Mouse (Mus musculus) limb, embryonic 10.5 days (tissue): Measurements from ENCODE around the gene Prap1. TPM values are rescaled to one million over a fixed set of nuclear protein-coding genes. Genes with fewer than 3 reads are reported as not detected.

Experiments used
- polyA plus RNA-seq: library from polyadenylated mRNA; unstranded; fragments of >200 nt; fragmentation: Nextera tagmentation; extraction: Ambion mirVana; gene quantifications from 2 replicates; pipeline ENCODE4 v1.2.1, GENCODE M21; 2016

The Prap1 gene
- polyA plus RNA-seq, 1 experiment from 2014 or later = not detected

Other genes with a start within 250 kb of the Prap1 start
- not detected in 2 replicates for gene Kndc1, start 198.7 kb upstream of the Prap1 start, polyA plus RNA-seq
- gene Utf1, start 149.6 kb upstream of the Prap1 start, polyA plus RNA-seq = 0.38 and 0.64 TPM in 2 replicates
- gene 6430531B16Rik, start 114.6 kb upstream of the Prap1 start, polyA plus RNA-seq = 0.39 and 0.85 TPM in 2 replicates
- 2.2 TPM in 2 replicates for gene Adam8, start 100.8 kb upstream of the Prap1 start, polyA plus RNA-seq
- gene Zfp511, start 57.0 kb upstream of the Prap1 start, polyA plus RNA-seq = 38.8 and 40.7 TPM in 2 replicates
- gene Tubgcp2, start 56.7 kb upstream of the Prap1 start, polyA plus RNA-seq = 81.6 and 87.8 TPM in 2 replicates
- not detected in 2 replicates for gene Msx3, start 44.3 kb upstream of the Prap1 start, polyA plus RNA-seq
- gene Caly, start 10.8 kb upstream of the Prap1 start, polyA plus RNA-seq = 1.1 and 1.2 TPM in 2 replicates
- 8.7 and 13.9 TPM in 2 replicates for gene Fuom, start 9.0 kb downstream of the Prap1 start, polyA plus RNA-seq
- gene Paox, start 22.4 kb downstream of the Prap1 start, polyA plus RNA-seq = 19.2 and 23.7 TPM in 2 replicates
- 174 and 178 TPM in 2 replicates for gene Echs1, start 23.1 kb downstream of the Prap1 start, polyA plus RNA-seq
- 29.5 and 31.9 TPM in 2 replicates for gene Mtg1, start 44.2 kb downstream of the Prap1 start, polyA plus RNA-seq
- not detected in 2 replicates for gene Sprn, start 61.5 kb downstream of the Prap1 start, polyA plus RNA-seq
- gene Olfr522, start 71.4 kb downstream of the Prap1 start, polyA plus RNA-seq = not detected in 2 replicates
- not detected in 2 replicates for gene Olfr523, start 79.8 kb downstream of the Prap1 start, polyA plus RNA-seq
- not detected in 2 replicates for gene Olfr524, start 112.6 kb downstream of the Prap1 start, polyA plus RNA-seq
- gene Cd163l1, start 124.9 kb downstream of the Prap1 start, polyA plus RNA-seq = 0.04 TPM in 1 of 2 replicates, not detected in the other
- gene 5830411N06Rik, start 153.9 kb downstream of the Prap1 start, polyA plus RNA-seq = not detected in 2 replicates
- gene Olfr525, start 227.5 kb downstream of the Prap1 start, polyA plus RNA-seq = not detected in 2 replicates
- gene Olfr527, start 240.6 kb downstream of the Prap1 start, polyA plus RNA-seq = not detected in 2 replicates